Mouse (Mus musculus): ENCODE measurements at regions not wholly inside any gene's neighbourhood (a gene's known extent, or its start where the extent isn't known, plus 50 kb on each side); places are given as distances from the start of the nearest gene placed in this dataset.

- no peak for TF ChIP-seq CTCF (IDR thresholded peaks at IDR 0.05; ENCODE audit: low read depth, low read length)
- TF ChIP-seq POLR2A (IDR thresholded peaks at IDR 0.05; ENCODE audit: borderline replicate concordance, low read depth, low read length) = no peak
Measured at GRCm38 (mm10) chr1:88851931-88852330, 149.9 kb upstream of the Arl4c start.

Data from bone marrow macrophage, adult 2 months (primary cell).